Mouse (Mus musculus) retina, embryonic 14.5 days (tissue): ENCODE results near the gene Tnip3.
A peak's percentile ranks its signal among the peaks of the same experiment; 100 is the strongest.

Experiments
- DNase-seq: peaks from one replicate; pipeline ENCODE4 v3.0.0-alpha.2; 2015; ENCODE audit warnings: low spot score

The Tnip3 gene

GRCm38 (mm10) chr6:65525192-65525591, at the start of gene Tnip3:
Tnip3 (plus strand) TSS chr6:65525313.
- DNase-seq: no peak

- no peak for DNase-seq
These were observed 26.3 kb upstream of the Tnip3 start for GRCm38 (mm10) chr6:65498786-65499185.

- peak; percentile 86 for DNase-seq
These were observed 15.0 kb upstream of the Tnip3 start for GRCm38 (mm10) chr6:65510051-65510669.

- DNase-seq: no peak
These were observed 11.3 kb upstream of the Tnip3 start for GRCm38 (mm10) chr6:65513813-65514212.

- no peak for DNase-seq
These were observed 8.4 kb upstream of the Tnip3 start for GRCm38 (mm10) chr6:65516759-65517158.

- no peak for DNase-seq
These were observed 4.3 kb upstream of the Tnip3 start for GRCm38 (mm10) chr6:65520821-65521220.

- no peak for DNase-seq
These were observed 2.8 kb downstream of the Tnip3 start for GRCm38 (mm10) chr6:65527892-65528291.

- DNase-seq: no peak
These were observed 6.2 kb downstream of the Tnip3 start for GRCm38 (mm10) chr6:65531232-65531848.

- no peak for DNase-seq
These were observed 8.6 kb downstream of the Tnip3 start for GRCm38 (mm10) chr6:65533687-65534086.

- no peak for DNase-seq
These were observed 12.3 kb downstream of the Tnip3 start for GRCm38 (mm10) chr6:65537327-65537884.

GRCm38 (mm10) chr6:65538022-65538652, 13.0 kb downstream of the Tnip3 start:
- DNase-seq: peak; percentile 3

GRCm38 (mm10) chr6:65538921-65539320, 13.8 kb downstream of the Tnip3 start:
- no peak for DNase-seq

GRCm38 (mm10) chr6:65540138-65540537, 15.0 kb downstream of the Tnip3 start:
- DNase-seq: no peak

GRCm38 (mm10) chr6:65541094-65541493, 16.0 kb downstream of the Tnip3 start:
- no peak for DNase-seq

- DNase-seq: no peak
These were observed 17.3 kb downstream of the Tnip3 start for GRCm38 (mm10) chr6:65542391-65542790.

- DNase-seq: no peak
These were observed 17.8 kb downstream of the Tnip3 start for GRCm38 (mm10) chr6:65542913-65543312.

GRCm38 (mm10) chr6:65563887-65564656, 39.0 kb downstream of the Tnip3 start:
- no peak for DNase-seq

- no peak for DNase-seq
These were observed 39.5 kb downstream of the Tnip3 start for GRCm38 (mm10) chr6:65564657-65565039.

- peak; percentile 82 for DNase-seq
These were observed 44.6 kb downstream of the Tnip3 start for GRCm38 (mm10) chr6:65569741-65570140.

- no peak for DNase-seq
These were observed 53.2 kb downstream of the Tnip3 start for GRCm38 (mm10) chr6:65578151-65578973.

GRCm38 (mm10) chr6:65583029-65583428, 57.9 kb downstream of the Tnip3 start:
- DNase-seq: no peak
